Mouse (Mus musculus) midbrain, postnatal 0 days (tissue): Measurements from ENCODE around the gene Rerg. TPM values are rescaled to one million over a fixed set of nuclear protein-coding genes. Genes with fewer than 3 reads are reported as not detected.
A peak's percentile ranks its signal among the peaks of the same experiment; 100 is the strongest.

ENCODE experiments used
- ATAC-seq: fragments of 200-750 bp; cut with Nextera tagmentation; 2 replicates; pipeline ENCODE4 v1.8.0; 2017; ENCODE audit warnings: moderate number of reproducible peaks, mild to moderate bottlenecking, moderate TSS enrichment, moderate library complexity; ENCODE audit not compliant: low FRiP score
- DNase-seq: peaks from one replicate; pipeline ENCODE4 v3.0.0-alpha.2; 2015; ENCODE audit warnings: low spot score
- H3K27ac ChIP-seq: fragments of 300-500 bp; sonication (generic); 2 replicates; pipeline ENCODE4 v1.5.1; 2014; ENCODE audit warnings: low read depth, mild to moderate bottlenecking, low read length, mixed read lengths
- H3K27me3 ChIP-seq: fragments of 300-500 bp; sonication (generic); 2 replicates; pipeline ENCODE4 v1.6.1; 2014; ENCODE audit warnings: low read length, control low read depth, mixed read lengths; ENCODE audit not compliant: insufficient read depth
- H3K36me3 ChIP-seq: fragments of 300-500 bp; sonication (generic); 2 replicates; pipeline ENCODE4 v1.6.1; 2014; ENCODE audit warnings: low read length, control low read depth, mixed read lengths; ENCODE audit not compliant: insufficient read depth
- H3K4me1 ChIP-seq: fragments of 300-500 bp; sonication (generic); 2 replicates; pipeline ENCODE4 v1.6.1; 2014; ENCODE audit warnings: mild to moderate bottlenecking, control low read depth, antibody characterized with exemption, low read length, mixed read lengths; ENCODE audit not compliant: insufficient read depth
- H3K4me2 ChIP-seq: fragments of 300-500 bp; sonication (generic); 2 replicates; pipeline ENCODE4 v1.6.1; 2014; ENCODE audit warnings: low read depth, mild to moderate bottlenecking, low read length, mixed read lengths; ENCODE audit not compliant: poor library complexity, severe bottlenecking
- H3K4me3 ChIP-seq: fragments of 300-500 bp; sonication (generic); 2 replicates; pipeline ENCODE4 v1.5.1; 2014; ENCODE audit warnings: low read depth, mild to moderate bottlenecking, low read length, moderate library complexity
- H3K9ac ChIP-seq: fragments of 300-500 bp; sonication (generic); replicated peaks from 2 replicates; pipeline ENCODE4 v1.6.1; 2014; ENCODE audit warnings: mild to moderate bottlenecking, low read length, moderate library complexity, mixed read lengths; ENCODE audit not compliant: poor library complexity, severe bottlenecking
- H3K9me3 ChIP-seq: fragments of 300-500 bp; sonication (generic); 2 replicates; pipeline ENCODE4 v1.6.1; 2016; ENCODE audit warnings: low read length, control low read depth
- CTCF ChIP-seq: IDR thresholded peaks from 2 replicates; pipeline ENCODE4 v1.5.1; 2016; ENCODE audit warnings: antibody characterized with exemption, mild to moderate bottlenecking
- whole genome bisulfite sequencing: fragments of 180-500 bp; shearing (Covaris S2); extraction: QIAGEN DNeasy Blood & Tissue Kit; methylation state at CpG from one replicate; pipeline ENCODE4 v1.1.7; 2014; 5-methylcytosine and 5-hydroxymethylcytosine counted together
- polyA plus RNA-seq: library from polyadenylated mRNA; unstranded; fragments of >200 nt; fragmentation: Nextera tagmentation; extraction: Ambion mirVana; gene quantifications from 2 replicates; pipeline ENCODE4 v1.2.1, GENCODE M21; 2015
- total RNA-seq: library from RNA; depleted of rRNA; stranded (reverse); fragments of >200 nt; gene quantifications from 2 replicates; pipeline ENCODE4 v1.2.3, GENCODE M21; 2014; rRNA removed

The Rerg gene
- total RNA-seq (0.82 and 2.9 TPM in 2 replicates), polyA plus RNA-seq (8.3 and 9.8 TPM in 2 replicates)

DNA sequence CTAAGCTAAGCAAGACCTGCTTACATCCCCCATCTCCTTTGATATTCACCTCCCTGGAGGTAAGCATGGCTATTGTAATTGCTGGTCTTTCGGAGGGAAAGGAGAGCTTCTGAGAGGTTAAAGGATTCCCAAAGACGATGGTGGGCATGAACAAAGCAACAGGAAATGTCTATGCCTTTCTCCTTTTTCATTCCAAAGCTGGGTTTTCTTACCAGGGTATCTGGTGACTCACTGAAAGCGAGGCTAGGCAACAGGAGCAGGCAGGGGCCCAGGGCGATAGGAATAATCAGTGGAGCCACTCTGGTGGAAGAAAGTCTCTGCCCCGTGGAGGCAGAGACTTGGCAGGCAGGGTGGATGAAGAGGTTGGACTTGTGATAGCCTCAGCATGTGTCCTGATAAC, at the start of gene Rerg:
TSS of gene Rerg (minus strand) at position 272 of the 400 bp plus-strand sequence.
- H3K27ac ChIP-seq: no peak within 1 kb of the TSS
- 0 out of 2 replicates have a peak, but pooled peaks cover 3% of the 10 kb centered on the region for H3K27me3 ChIP-seq
- H3K4me1 ChIP-seq: no peaks in the 10 kb centered on the region; the same call in 1 of the 2 replicates
- H3K4me2 ChIP-seq: peak within 1 kb of the TSS; percentile 93
- peak within 1 kb of the TSS; percentile 57 for H3K9ac ChIP-seq
- no peak for DNase-seq
- H3K36me3 ChIP-seq: no peaks in the 10 kb centered on the region
- ATAC-seq: no peak; the same call in 1 of the 2 replicates
- WGBS: 17% methylated on average over 5 of the region's 5 CpGs
- TF ChIP-seq CTCF: no peak
- peak within 1 kb of the TSS; percentile 55 for H3K4me3 ChIP-seq
- no peaks in the 10 kb centered on the region for H3K9me3 ChIP-seq

DNA sequence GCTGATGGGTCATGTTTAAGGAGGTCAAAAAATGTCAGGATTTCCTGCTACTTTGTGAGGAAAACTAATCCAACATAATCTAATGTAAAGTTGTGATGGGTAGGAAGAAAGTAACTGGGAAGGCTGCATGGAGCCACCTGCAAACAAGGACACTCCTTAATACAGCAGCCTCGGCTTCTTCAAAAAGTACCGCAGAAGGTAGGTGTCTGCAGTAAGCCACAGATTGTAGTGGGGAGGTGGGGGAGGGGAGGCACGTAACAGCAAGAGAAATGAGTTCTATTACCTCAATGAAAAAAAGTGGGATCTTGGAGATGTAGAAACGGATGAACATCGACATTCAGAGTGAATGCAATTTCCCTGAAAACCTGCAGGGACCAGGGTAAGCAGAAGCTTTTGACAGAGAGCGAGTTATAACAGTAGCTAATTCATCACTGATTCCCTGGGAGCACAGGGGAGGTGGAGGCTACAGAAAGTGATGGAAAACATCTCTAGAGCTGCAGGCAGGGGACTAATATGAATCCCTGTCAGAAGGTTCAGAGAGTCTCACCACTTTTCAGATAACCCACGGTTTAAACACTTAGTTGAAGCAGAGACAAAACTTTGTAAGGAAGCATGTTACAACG, 47.7 kb upstream of the Rerg start:
- H3K36me3 ChIP-seq: no peaks in the 10 kb centered on the region
- ATAC-seq (no peak), DNase-seq (peak; percentile 14)
- WGBS: 87% methylated on average over 8 of the region's 8 CpGs
- H3K4me3 ChIP-seq: no peak overlapping the region
- no peak for TF ChIP-seq CTCF
- no peaks in the 10 kb centered on the region for H3K4me1 ChIP-seq
- no peaks in the 10 kb centered on the region for H3K9me3 ChIP-seq
- no peaks in the 10 kb centered on the region for H3K27me3 ChIP-seq
- no peak overlapping the region for H3K27ac ChIP-seq
- no peak overlapping the region for H3K4me2 ChIP-seq
- H3K9ac ChIP-seq: no peak overlapping the region

DNA sequence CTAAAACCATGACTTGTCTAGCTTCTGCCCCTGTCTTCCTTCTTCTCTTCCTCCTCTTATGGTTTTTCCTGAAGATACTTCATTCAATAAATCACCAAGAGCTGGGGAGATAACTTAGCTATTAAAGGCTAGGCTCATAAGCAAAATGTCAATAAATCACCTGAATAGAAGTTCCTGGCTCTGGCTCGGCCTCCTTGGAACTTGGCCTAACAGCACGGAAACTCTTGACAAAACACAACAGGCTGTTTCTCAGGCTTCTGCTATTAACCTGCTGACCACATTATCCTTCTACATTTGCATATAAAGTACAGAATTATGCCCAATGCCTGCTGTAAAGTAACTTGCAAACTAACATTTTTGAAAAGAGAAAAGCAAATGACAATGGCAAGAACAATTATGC, 41.1 kb upstream of the Rerg start:
- no peaks in the 10 kb centered on the region for H3K4me1 ChIP-seq
- H3K9ac ChIP-seq: no peak overlapping the region
- H3K27me3 ChIP-seq: no peaks in the 10 kb centered on the region
- DNase-seq: no peak
- H3K4me2 ChIP-seq: no peak overlapping the region
- WGBS: 87% methylated on average over 2 of the region's 2 CpGs
- H3K36me3 ChIP-seq: no peaks in the 10 kb centered on the region
- TF ChIP-seq CTCF: no peak
- no peak for ATAC-seq
- no peak overlapping the region for H3K27ac ChIP-seq
- H3K9me3 ChIP-seq: no peaks in the 10 kb centered on the region
- H3K4me3 ChIP-seq: no peak overlapping the region

DNA sequence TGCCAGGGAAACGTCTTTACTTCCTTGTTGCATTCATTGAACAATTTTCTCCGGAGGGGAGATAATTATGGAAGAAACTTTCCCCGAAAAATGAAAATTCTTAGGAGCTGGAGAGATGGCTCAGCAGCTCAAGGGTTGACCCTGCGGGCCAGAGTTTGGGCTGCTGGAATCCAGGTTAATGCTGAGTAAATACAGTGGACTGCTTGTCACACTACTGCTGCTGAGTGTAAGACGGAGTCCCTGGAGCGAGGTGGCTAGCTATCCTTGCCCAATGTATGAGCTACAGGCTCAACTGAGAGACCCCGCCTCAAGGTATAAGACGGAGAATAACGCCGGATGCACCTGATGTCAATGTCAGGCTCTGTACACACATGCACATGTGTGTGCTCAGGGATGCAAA, 40.7 kb upstream of the Rerg start:
- Histone ChIP-seq H3K9me3 (no peaks in the 10 kb centered on the region), H3K4me3 (no peak overlapping the region), H3K27ac (no peak overlapping the region), H3K27me3 (no peaks in the 10 kb centered on the region), H3K9ac (no peak overlapping the region), H3K4me1 (no peaks in the 10 kb centered on the region), H3K36me3 (no peaks in the 10 kb centered on the region), H3K4me2 (no peak overlapping the region)
- DNase-seq (no peak), ATAC-seq (no peak)
- 94% methylated on average over 10 of the region's 10 CpGs for WGBS
- TF ChIP-seq CTCF: no peak

DNA sequence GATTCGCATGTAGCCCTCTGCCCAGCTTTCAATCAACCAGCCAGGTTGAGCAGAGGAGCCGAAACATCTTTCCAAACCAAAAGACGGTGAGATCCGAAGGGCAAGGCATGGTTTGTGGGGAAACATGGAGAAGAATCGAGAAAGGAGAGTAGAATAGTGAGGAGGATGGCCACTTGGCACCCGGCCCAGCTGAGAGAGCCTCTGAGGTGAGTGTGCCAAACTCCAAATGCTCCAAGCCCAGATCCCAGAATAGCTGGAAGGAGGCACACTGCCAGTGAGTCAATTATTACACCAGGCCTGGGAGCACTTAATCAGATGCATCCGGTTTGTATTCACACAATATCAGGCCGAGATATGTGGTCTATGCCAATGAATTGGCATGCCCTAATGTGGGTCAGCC, 39.7 kb upstream of the Rerg start:
- no peaks in the 10 kb centered on the region for H3K9me3 ChIP-seq
- peak; percentile 49; the same call in 1 of the 2 replicates for ATAC-seq
- H3K4me1 ChIP-seq: no peaks in the 10 kb centered on the region
- 72% methylated on average over 8 of the region's 8 CpGs for WGBS
- no peak overlapping the region for H3K27ac ChIP-seq
- H3K4me3 ChIP-seq: no peak overlapping the region
- no peaks in the 10 kb centered on the region for H3K36me3 ChIP-seq
- H3K27me3 ChIP-seq: no peaks in the 10 kb centered on the region
- no peak overlapping the region for H3K4me2 ChIP-seq
- no peak for TF ChIP-seq CTCF
- DNase-seq: peak; percentile 88
- no peak overlapping the region for H3K9ac ChIP-seq

DNA sequence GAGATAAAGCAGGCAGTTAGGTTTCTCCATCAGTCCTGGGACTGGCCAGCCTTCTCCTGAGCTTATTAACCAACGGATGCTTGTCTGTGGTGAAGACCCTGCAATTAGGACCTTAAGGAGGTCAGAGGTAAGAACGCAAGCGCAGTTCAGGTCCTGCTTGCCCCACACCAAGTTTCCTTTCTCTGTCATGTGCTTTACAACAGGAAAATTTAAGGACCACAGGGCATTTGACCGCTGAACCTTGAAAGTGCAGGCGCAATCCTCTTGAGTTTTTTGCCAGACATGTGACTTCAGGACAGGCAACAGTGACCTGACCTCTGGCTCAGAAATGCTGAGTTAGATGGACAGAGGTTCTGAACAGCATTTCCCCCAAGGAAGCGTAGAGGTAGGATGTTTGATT, 36.8 kb upstream of the Rerg start:
- Histone ChIP-seq H3K4me1 (no peaks in the 10 kb centered on the region), H3K27ac (no peak overlapping the region), H3K4me2 (no peak overlapping the region), H3K27me3 (no peaks in the 10 kb centered on the region), H3K36me3 (no peaks in the 10 kb centered on the region), H3K9ac (no peak overlapping the region), H3K4me3 (no peak overlapping the region), H3K9me3 (no peaks in the 10 kb centered on the region)
- TF ChIP-seq CTCF: no peak
- WGBS: 95% methylated on average over 6 of the region's 6 CpGs
- DNase-seq: no peak
- no peak for ATAC-seq
